Mouse (Mus musculus) megakaryocyte, embryonic 14.5 days (primary cell): ENCODE data around the gene Psen1.

Experiments
- FLI1 ChIP-seq: IDR thresholded peaks from 2 replicates; pipeline ENCODE4 v1.6.1; 2012; ENCODE audit warnings: low read length, inconsistent platforms, mixed read lengths
- GATA1 ChIP-seq: IDR thresholded peaks from 3 replicates; pipeline ENCODE4 v1.6.1; 2012; ENCODE audit warnings: mixed read lengths, low read length, inconsistent platforms, borderline replicate concordance

DNA sequence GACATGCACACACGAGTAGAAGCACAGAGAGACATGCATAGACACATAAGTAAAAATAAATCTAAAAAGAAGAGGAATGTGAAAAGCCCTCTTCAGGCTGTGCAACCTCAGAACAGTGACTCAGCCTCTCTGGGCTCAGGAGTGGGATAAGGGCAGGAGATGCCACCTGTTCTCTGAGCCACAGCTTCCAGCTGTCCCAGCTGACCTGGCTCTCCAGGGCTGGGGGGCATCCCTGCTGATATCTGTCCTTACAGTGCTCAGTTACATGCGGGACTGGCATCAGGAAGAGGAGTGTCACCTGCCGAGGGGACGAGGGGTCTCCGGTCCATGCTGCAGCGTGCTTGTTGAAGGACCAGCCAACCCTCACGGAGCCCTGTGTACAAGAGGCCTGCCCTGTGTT lies 88.8 kb downstream of the Psen1 start:
- no peak for TF ChIP-seq GATA1
- no peak for TF ChIP-seq FLI1
